Mouse (Mus musculus): Measurements from ENCODE around the gene Cd70.

The Cd70 gene

DNA sequence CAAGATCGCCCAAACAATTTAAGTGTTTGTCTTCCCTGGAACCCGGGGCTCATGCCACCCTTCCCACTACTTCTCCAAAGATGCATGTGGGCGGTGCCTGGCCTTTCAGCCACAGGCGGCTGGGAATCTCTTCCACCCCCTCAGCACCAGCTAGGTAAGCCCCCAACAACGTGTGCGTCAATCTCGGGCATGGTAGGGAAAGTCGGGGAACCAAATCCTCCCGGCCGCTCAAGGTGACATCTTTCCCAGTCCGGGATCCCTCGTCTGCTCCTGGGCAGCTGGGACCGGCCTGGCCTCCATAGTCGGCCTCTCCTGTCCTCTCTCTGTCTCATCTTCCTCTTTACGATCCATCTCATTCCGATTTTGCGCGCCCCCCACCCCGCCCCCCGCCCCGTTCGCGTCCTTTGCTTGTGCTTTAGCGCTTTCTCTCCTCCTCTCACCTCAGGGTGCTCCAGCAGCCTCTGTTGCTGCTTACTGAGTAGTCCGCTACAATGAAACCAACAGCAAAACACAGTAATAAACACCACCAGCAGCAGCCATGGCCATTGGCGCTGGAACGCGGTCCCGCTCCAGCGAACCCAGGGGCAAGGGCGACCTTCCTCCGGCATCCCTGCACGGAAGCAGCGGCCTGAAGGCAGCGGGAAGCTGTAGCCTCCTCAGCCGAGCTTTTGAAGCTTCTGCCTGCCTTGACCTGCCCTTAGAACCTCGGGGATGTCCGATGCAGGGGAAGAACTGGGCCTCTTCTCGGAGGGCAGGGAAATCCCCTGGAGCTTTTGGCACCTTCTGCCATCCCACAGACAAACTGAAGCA is at the start of gene Cd70:
TSS of gene Cd70 (minus strand) at position 784 of the 810 bp plus-strand sequence.
- DNase-seq (ENCODE audit: low spot score in 2 of 2): no peak

DNA sequence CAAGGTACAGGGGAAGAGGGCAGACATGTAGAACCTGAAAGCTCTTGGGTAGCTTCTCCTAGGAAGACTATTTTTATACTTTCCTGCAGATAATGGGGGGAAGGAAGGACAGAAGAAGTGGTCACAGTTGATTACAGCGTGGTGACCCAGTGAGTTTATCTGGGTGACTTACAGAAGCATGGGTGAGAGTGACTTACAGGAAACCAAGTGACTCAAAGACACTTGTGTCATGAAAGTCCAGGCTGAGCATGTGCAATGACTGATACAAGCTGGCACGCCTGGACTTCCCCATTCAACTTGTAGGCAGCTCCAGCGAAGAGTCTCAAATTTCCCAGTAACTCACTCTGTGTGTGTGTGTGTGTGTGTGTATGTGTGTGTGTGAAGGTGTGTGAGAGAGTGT is 48.7 kb upstream of the Cd70 start:
- no peak for DNase-seq (ENCODE audit: low spot score in 2 of 2)

DNA sequence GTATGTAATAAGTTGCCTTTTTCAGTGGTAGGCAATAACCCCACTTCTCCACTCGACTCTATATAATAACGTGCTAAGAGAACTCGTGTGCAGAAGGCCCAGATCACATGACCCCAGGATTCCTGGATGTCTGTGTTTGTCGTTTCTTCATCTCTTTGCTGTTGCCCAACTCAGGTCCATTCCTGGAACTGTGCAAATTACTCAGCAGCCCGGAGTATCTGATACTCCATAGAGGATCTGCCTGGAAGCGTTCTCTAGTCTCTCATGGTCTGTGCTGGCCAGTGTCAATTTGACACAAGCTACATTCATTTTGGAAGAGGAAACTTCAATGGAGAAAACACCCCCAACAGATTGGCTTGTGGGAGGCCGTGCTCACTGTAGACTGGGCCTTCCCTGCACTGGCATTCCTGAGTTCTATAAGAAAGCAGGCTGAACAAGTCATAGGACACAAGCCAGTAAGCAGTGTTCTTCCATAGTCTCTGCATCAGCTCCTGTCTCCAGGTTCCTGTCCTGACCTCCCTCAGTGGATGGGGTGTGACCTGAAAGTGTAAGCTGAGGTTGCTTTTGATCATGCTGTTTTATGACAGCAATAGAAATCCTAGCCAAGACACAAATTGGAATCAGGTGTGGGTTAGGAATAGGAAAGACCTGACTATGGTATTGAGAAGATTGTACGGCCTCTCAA is 45.9 kb upstream of the Cd70 start:
- DNase-seq (ENCODE audit: low spot score in 2 of 2): no peak

DNA sequence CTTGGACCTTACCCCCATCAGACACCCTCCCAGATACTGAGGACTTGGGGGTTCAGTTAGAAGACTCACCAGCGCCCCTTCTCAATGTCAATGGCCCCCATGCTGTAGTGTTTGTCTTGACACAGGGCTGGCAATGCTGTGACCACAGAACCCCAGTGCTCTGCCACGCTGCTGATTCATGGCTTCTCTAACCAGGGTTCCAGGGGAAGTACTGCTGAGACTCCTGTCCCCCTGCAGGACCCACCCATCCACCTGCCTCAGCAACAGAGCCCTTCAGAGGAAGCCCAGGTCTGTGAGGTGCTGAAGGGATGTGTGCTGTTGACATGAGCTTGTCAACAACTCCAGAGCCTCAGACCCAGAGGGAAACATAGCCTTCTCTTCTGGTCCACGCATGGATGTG is 45.2 kb upstream of the Cd70 start:
- DNase-seq (ENCODE audit: low spot score in 2 of 2): no peak

DNA sequence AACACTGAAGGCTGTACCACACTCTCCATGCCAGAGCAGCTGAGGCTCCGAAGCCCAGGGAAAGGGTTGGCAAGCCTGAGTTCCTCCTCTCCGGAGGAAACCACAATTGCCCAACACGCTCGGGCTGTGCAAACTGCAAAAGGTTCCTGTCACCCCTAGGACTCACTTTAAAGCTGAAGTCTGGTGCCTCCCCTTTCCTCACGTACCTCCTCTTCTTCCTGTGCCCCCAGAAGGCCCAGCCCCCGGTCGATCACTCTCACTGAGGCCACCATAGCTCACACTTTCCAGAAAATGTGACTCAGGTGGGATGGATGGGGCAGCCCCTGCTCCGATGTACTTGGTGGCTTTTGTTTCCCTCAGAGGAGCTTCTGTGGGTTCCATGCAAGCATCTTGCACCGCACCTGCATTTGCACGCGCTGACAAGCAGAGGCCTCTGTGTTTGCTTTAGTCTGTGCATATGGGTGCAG is 44.5 kb upstream of the Cd70 start, which contains the start of gene Tnfsf14:
TSS of gene Tnfsf14 (minus strand) at position 137 of the 467 bp plus-strand sequence.
- DNase-seq (ENCODE audit: low spot score in 2 of 2): peak in 1 of 2 experiments; percentile 15

DNA sequence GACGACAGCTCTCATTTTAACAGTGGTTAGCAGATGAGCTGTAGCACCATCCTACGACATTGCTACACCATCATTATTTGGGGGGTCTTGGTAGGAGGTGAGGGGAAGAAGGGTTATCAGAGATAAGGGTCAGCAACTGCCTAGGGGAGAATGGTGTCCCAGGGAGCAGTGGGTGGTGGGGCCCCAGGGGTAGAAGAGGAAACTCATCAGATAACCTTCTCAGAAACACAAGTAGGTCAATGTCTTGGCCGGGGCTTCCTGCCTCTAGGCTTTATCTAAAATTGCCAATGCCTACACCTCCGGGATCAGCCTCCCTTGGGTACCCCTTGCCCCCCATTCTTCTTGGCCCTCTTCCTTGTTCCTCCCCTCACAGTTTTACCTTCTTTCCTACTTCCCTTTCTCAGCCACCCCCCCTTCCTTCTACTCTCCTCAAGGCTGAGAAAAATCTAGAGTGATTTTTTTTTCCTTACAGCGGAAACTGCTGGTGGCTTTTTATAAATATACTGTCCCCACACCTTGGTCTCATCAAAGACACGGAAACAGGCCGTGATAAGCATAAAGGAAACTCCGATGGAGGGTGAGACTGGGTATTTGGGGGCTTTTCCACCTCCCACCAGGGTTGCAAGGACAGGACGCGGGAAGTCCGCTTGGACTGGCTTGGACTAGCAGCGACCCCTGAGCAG is 39.1 kb upstream of the Cd70 start:
- DNase-seq (ENCODE audit: low spot score in 2 of 2): no peak

DNA sequence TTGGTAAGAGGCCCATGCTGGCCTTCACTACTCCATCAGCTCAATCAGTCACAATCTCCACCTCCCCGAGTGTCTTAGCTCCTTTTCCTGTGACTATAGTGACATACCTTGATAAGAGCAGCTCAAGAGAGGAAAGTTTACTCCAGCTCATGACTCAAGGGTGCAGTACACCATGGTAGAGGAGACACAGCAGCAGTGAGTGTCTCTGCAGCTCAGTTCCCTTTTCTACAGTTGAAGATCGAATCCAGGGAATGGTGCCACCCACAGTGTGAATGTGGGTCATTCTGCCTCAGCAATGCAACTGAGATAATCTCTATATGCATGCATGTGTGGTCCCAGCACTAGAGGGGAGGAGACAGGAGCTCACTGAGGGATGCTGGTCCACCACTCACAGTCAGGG is 36.1 kb upstream of the Cd70 start:
- DNase-seq (ENCODE audit: low spot score in 2 of 2): no peak

DNA sequence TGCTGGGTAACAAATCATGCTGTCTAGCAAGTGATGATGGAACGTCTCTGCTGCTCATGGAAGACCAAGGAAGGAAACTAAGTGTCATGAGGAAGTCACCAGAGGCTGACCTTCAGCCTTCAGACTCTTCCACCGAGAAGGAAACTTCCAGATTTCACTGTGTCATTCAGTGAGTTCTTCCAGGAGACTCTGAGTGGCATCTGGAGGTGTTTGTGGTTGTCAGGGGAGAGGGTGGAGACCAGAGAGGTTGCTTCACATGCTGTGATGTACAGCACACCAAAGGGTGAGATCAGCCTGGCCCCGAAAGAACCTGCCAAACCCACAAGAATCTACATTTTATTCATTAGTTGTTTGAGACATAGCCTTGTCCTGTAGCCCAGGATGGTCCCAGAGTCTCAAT is 33.3 kb upstream of the Cd70 start:
- no peak for DNase-seq (ENCODE audit: low spot score in 2 of 2)

DNA sequence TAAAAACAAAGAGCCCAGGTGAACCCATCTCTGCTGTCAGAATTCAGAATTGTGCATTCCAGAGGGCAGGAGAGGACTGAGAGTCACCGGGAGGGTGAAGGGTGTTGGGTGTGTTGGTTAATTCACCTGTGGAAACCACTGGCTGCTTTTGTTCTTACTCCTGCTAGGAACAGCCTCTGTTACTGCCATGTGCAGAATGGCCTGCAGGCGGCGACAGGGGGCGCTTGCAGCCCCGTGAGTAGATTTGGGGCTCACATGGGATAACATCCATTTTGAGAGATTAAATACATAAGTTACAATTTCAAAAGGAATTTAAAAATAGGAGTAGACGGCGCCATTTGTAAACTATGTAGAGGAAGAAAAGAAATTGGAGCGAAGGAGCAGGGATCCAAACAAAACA is 30.8 kb upstream of the Cd70 start:
- DNase-seq (ENCODE audit: low spot score in 2 of 2): no peak

DNA sequence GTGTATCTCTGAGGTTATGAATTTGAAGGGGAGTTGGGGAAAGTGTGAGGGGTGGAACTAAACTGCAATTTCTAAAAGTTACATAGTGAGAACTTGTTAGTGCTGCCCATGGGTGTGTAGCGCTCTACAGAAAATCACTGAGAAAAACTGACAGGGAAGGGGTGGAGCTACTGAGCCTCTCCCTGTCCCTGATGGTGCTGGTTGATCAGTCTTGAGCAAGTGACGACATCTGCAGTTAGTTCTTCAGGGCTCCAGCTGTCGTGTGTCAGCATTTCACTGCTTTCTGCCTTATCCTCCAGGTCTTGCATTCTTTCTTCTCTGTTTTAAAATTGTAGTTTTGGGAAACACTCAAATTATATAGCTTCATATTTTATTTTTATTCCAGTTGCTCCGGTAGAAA is 23.8 kb upstream of the Cd70 start:
- DNase-seq (ENCODE audit: low spot score in 2 of 2): no peak

DNA sequence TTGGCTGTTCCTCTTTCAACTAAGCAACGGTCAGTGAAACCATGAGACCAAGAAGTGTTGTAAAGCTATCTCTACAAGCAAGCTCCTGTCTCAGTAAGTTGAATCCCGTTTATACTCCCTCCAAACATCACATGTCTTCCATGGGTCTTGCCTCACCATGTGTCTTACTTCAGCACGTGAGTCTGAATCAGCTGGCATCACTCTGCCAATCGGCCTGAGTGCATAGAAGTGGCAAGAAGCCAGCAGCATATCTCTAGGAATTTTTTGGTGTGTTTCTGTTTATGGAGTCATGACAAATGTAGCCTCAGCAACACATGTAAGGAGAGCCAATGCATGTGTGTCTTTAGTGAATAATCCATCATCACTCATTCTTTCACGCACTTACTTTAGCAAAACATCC is 22.8 kb upstream of the Cd70 start:
- no peak for DNase-seq (ENCODE audit: low spot score in 2 of 2)

DNA sequence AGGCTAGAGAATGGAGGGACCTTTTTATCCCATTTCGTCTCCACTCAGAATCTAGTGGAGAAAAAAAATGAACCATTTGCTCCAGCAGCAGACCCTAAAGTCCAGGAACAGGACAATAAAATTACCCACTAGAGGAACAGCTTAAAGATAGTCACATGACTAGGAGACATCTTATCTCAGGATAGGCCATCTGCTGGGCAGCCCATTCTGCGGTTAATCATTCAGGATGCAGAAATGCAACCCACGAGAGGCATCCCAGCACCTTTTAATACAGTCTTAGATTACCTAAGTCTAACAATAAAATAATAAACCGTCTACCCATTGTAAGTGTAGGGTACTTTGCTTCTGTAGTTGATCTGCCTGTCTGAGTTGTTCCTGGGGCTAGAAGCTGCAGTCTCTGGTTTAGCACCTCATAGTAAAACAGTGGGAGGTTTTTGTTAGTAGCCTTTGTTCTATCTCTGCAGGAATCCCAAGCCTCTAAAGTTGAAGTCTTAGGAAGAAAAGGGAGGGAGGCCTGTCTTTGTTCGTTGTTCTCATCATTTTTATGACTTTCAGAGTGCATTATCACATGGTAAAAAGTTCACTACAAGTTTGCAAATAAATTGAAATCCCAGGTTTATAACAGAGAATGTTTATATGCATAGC is 21.2 kb upstream of the Cd70 start:
- no peak for DNase-seq (ENCODE audit: low spot score in 2 of 2)

DNA sequence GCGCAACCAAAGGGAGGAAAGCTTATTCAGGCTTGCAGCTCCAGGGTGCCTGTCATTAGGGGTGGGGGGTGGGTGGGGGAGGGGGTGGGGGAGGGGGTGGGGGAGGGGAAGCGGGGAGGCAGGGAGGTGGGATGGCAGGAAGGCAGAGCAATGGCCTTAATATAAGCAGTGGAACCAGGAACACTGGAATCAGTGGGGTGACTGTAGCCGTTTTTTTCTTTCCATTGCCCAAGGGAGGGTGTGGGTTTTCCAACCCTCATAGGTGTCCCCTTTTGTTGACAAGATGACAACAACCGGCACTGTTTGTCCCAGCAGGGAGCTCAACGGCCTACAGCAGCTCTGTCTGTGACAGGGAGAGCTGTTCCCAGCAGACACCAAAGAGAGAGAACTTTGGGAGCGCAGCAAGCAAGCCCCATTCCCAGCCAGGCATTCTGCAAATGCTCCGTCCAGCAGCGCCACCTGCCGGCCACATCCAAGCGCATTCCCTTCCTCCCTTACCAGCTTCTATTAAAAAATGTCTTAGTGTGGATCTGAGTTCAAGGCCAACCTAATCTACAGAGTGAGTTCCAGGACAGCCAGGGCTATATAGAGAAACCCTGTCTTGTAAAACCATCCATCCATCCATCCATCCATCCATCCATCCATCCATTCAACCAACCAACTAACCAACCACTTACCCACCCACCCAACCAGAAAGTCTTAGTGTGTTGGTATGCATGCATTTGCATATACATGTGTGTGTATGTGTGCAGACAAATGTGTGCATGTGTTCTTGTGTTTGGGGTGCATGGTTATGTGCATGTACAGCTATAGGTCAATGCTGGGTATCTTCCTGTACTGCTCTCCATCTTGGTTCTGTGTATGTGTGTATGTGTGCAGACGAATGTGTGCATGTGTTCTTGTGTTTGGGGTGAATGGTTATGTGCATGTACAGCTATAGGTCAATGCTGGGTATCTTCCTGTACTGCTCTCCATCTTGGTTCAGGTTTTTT is 17.5 kb upstream of the Cd70 start:
- peak; percentile 46 to 79 for DNase-seq (ENCODE audit: low spot score in 2 of 2)

DNA sequence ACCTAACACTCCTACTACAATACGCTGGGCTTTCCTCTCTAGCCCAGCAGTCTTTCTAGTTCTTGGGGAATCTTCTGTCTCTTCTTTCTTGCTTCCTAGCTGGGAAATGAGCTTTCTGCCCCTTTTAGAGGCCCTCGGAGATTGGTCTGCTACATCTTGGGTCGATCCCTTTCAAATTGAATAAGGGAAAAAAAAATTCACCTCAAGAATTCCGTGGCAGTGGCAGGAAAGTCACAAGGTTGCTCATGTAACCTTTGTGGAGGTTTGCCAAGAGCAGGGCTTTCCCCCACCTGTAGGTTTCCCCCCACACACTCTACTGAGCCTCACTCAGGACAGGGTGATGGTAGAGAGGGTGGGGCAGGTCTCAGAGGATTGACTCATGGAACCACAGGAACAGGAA is 4.2 kb upstream of the Cd70 start:
- DNase-seq (ENCODE audit: low spot score in 2 of 2): no peak

DNA sequence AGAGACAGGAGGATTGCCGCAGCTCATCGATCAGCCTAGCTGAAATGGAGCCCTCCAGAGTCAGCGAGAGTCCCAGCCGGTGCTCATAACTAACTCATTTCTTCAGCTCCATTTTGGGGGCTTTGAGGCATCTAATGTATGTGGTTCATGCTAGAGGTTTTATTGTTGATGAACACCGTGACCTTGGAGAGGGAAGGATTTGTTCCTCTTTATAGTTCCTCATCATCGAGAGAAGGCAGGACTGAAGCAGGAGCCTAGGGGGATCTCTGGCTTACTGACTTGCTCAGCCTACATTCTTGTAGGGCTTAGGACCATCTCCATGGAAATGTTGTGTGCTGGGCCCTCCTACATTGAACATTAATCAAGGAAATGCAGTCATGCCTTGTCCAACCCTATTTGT is 3.4 kb upstream of the Cd70 start:
- no peak for DNase-seq (ENCODE audit: low spot score in 2 of 2)

DNA sequence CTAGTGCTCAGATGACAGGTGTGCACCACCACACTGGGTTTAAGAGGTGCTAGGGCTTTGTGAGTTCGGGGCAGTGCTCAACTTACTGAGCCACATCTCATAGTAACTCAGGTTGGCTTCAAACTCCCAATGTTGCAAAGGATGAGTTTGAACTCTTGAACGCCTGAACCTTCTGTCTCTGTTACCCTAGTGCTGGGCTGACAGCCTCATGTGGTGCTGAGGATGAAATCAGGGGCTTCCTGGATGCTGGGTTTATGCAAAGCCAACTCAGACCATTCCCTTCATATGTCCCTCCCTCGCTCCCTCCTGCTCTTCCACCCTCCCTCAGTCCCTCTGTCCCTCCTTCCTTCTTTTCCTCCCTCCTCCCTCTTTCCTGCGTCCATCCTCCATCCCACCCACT is 1.2 kb downstream of the Cd70 start:
- DNase-seq (ENCODE audit: low spot score in 2 of 2): no peak

DNA sequence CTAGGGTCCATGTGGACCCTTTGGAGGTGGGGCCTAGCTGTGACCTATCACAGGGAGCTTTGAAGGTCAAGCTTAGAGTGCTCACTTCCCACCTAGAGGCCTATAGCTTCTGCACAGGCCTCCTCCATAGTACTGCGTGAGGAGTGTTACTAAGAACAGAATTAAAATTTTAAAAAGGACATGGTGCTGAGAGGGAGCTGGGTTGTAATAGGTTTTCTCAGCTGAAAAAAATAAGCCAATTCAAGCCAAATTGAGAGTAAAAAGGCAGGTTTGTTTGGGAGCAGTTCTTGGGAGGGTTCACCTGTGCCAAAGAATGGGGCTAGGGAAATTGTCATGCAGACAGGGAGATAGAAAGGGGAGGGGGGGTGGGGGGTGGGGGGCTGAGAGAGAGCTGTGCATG is 4.5 kb downstream of the Cd70 start:
- DNase-seq (ENCODE audit: low spot score in 2 of 2): no peak

DNA sequence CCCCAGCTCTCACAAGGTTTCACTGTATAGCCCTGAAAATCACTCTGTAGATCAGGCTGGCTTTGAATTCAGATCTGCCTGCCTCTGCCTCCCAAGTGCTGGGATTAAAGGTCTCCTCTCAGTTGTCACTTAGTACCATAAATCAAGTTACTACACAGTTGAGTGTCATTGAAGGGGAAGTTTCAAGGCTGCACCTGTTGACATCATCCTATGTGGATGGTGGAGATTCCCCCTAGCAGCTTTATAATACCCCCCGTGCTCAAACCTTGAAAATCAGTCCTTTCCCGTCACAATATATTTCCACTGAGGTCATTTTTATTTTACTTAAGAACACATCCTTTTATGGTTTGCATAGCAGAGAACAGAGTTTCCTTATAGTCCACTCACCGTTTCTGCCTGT is 5.9 kb downstream of the Cd70 start:
- no peak for DNase-seq (ENCODE audit: low spot score in 2 of 2)

DNA sequence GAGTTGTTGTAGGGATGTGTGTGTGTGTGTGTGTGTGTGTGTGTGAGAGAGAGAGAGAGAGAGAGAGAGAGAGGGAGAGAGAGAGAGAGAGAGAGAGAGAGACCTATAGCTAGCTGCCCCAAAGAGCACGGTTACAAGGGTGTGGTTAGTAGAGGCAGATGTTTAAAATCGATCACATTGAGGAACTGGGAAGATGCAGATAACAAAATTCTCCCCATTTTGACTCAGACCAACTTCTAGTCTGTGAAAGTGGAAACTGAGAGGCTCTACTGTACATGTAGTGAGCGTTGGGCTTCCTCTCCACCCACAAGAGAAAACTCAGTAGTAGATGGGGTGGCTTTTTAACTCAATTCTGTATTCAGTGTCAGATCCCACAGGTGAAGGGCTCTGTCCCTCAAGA is 9.9 kb downstream of the Cd70 start:
- no peak for DNase-seq (ENCODE audit: low spot score in 2 of 2)

DNA sequence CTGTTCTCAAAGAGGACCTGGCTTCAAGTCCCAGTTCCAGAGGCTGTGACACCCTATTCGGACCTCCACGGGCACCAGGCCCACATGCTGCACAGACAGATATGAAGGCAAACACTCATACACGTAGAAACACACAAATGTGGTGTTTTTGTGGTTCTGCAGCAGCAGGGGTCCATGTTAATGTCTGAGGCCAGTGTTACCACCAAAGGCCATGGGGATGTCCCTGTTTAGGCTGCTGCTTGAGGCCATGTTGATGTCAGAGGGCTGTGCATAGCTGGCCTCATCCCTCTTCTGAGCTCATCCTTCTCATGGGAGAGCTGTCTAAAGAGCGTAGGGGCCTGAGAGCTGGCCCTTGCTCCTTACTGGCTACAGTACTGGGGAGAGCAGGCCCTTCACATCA is 10.9 kb downstream of the Cd70 start:
- no peak for DNase-seq (ENCODE audit: low spot score in 2 of 2)

DNA sequence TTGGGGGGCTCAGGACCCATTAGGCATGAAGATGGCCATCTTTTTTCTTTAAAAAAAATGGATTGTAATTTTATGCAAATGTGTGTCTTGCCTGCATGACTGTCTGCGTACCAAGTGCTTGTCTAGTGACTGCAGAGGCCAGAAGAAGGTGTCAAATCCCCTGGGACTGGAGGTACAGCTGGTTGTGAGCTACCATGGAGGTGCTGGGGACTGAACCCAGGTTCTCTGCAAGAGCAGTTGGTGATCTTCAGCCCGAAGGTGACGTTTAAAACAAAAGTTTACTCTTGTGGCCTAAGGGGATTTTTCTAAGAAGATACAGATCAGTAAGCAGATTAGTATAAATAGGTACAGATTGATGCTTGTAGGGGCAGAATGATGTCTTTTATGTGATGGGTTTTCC is 13.9 kb downstream of the Cd70 start:
- no peak for DNase-seq (ENCODE audit: low spot score in 2 of 2)
